Mouse (Mus musculus) liver, embryonic 13.5 days (tissue): ENCODE data around the gene Pycr1. TPM values are rescaled to one million over a fixed set of nuclear protein-coding genes. Genes with fewer than 3 reads are reported as not detected.

Source experiments
- ATAC-seq: fragments of 200-750 bp; cut with Nextera tagmentation; 2 replicates; pipeline ENCODE4 v1.8.0; 2017; ENCODE audit warnings: low read depth, mild to moderate bottlenecking, moderate number of reproducible peaks, moderate library complexity
- DNase-seq: peaks from one replicate; pipeline ENCODE4 v3.0.0; 2022
- H3K27ac ChIP-seq: fragments of 300-500 bp; sonication (generic); 2 replicates; pipeline ENCODE4 v1.5.1; 2015; ENCODE audit warnings: moderate library complexity, mild to moderate bottlenecking, inconsistent platforms
- H3K27me3 ChIP-seq: fragments of 300-500 bp; sonication (generic); 2 replicates; pipeline ENCODE4 v1.6.1; 2015; ENCODE audit warnings: mild to moderate bottlenecking, inconsistent platforms
- H3K36me3 ChIP-seq: fragments of 300-500 bp; sonication (generic); 2 replicates; pipeline ENCODE4 v1.6.1; 2015; ENCODE audit warnings: mild to moderate bottlenecking, inconsistent platforms
- H3K4me1 ChIP-seq: fragments of 300-500 bp; sonication (generic); replicated peaks from 2 replicates; pipeline ENCODE4 v1.6.1; 2015; ENCODE audit warnings: inconsistent platforms
- H3K4me2 ChIP-seq: fragments of 300-500 bp; sonication (generic); 2 replicates; pipeline ENCODE4 v1.6.1; 2015; ENCODE audit warnings: inconsistent platforms, mild to moderate bottlenecking, moderate library complexity
- H3K4me3 ChIP-seq: fragments of 300-500 bp; sonication (generic); replicated peaks from 2 replicates; pipeline ENCODE4 v1.5.1; 2015; ENCODE audit warnings: mild to moderate bottlenecking, inconsistent platforms
- H3K9ac ChIP-seq: fragments of 300-500 bp; sonication (generic); 2 replicates; pipeline ENCODE4 v1.6.1; 2015; ENCODE audit warnings: mild to moderate bottlenecking, inconsistent platforms
- H3K9me3 ChIP-seq: fragments of 300-500 bp; sonication (generic); replicated peaks from 2 replicates; pipeline ENCODE4 v1.6.1; 2016; ENCODE audit warnings: inconsistent platforms
- WGBS: fragments of 180-500 bp; shearing (Covaris S2); methylation state at CpG from one replicate; pipeline ENCODE4 v1.1.7; 2015; ENCODE audit not compliant: insufficient replicate concordance; 5-methylcytosine and 5-hydroxymethylcytosine counted together
- polyA plus RNA-seq: library from polyadenylated mRNA; unstranded; fragments of >200 nt; fragmentation: Nextera tagmentation; extraction: Ambion mirVana; gene quantifications from 2 replicates; pipeline ENCODE4 v1.2.1, GENCODE M21; 2015

Pycr1 gene
- polyA plus RNA-seq, 1 experiment from 2014 or later, result 6.0 TPM

DNA sequence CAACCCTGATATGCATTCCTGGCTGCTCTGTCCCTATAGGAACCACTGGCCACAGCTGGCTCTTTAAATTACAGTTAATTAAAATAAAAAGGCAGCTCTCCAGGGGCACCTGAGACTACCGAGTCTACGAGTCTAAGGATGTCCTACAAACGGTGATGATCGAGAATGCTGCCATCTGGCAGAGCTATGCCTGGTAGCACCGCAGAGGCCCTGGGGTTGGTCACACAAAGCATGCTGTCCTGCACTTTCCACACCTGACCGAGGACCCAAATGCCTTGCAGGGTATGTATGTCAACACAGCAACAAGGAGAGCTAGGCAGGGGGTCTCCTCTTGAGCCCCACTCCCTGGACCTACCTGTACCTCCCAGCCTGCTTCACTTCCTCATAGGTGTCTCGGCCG is 29.6 kb downstream of the Pycr1 start:
- ATAC-seq (no peak), DNase-seq (no peak)
- 81% methylated on average over 8 of the region's 8 CpGs for WGBS
- Histone ChIP-seq H3K4me3 (no peak overlapping the region), H3K27me3 (peaks cover 3% of the 10 kb centered on the region), H3K36me3 (peaks cover 75% of the 10 kb centered on the region), H3K4me1 (peaks cover 49% of the 10 kb centered on the region), H3K9ac (no peak overlapping the region), H3K4me2 (no peak overlapping the region), H3K27ac (peak overlapping the region; percentile 18; the same call in 1 of the 2 replicates), H3K9me3 (no peaks in the 10 kb centered on the region)

DNA sequence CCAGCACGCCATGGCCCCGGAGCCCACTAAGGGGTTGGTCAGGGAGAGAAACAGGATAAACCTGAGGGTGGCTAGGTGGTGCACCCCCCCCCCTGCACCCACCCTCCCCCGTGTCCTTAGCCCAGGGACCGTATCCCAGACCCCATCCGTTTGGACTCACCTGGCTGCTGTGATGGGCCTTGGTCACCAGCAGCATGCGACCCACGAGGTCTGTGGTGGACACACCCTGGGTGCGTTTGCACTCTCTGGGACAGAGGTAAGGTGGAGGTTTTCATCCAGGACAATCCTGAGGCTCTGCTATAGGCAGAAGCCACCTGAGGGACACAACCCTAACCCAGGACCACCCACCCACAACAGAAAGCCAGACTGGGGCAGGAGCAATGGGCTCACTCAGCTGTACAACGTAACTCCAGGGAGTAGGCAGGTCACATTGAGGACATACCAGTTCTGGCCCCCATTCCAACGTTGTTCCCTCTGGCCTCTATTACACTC is 30.0 kb downstream of the Pycr1 start:
- Histone ChIP-seq H3K27ac (peak overlapping the region; percentile 18; the same call in 1 of the 2 replicates), H3K4me3 (no peak overlapping the region), H3K9me3 (no peaks in the 10 kb centered on the region), H3K27me3 (peaks cover 8% of the 10 kb centered on the region), H3K4me1 (peaks cover 50% of the 10 kb centered on the region), H3K9ac (no peak overlapping the region), H3K4me2 (no peak overlapping the region), H3K36me3 (peaks cover 70% of the 10 kb centered on the region)
- DNase-seq (no peak), ATAC-seq (no peak)
- WGBS, result 80% methylated on average over 10 of the region's 10 CpGs

- Histone ChIP-seq H3K9me3 (no peaks in the 10 kb centered on the region), H3K27ac (no peak overlapping the region), H3K9ac (no peak overlapping the region), H3K27me3 (peaks cover 16% of the 10 kb centered on the region), H3K4me1 (peaks cover 51% of the 10 kb centered on the region), H3K36me3 (peaks cover 64% of the 10 kb centered on the region), H3K4me3 (no peak overlapping the region), H3K4me2 (no peak overlapping the region)
- ATAC-seq (peak; percentile 8; the same call in 1 of the 2 replicates), DNase-seq (peak; percentile 69)
- WGBS, result 37% methylated on average over 6 of the region's 6 CpGs
These were observed 30.8 kb downstream of the Pycr1 start for GRCm38 (mm10) chr11:120612763-120613162.

DNA sequence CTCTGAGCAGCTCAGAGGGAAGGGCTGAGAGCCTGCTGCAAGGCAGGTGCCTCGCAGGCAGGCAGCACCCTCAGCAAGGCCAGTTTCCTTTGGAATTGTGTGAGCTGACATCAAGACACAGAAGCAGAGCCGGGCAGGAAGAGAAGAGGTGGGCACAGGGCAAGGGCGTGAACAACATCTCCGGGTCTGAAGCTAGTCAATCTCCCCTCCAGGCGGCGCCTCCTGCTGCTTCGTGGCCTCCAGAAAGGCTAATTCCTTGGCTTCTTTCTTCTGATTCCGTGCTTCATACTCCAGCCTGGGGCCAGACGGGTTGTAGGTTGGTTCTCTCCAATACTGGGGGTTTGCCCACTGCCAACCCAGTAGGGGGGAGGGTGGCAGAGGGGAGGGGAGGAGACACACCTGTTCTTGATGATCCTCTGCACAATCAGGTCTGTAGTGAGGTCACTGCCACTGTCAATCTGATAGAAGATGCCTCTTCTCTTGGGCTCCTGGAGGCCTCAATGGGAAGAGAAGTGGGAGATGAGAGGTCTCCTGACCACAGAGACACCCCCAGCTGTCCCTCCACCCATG is 33.0 kb downstream of the Pycr1 start:
- Histone ChIP-seq H3K27me3 (peaks cover 18% of the 10 kb centered on the region), H3K4me2 (no peak overlapping the region), H3K9ac (no peak overlapping the region), H3K4me3 (no peak overlapping the region), H3K36me3 (peaks cover 75% of the 10 kb centered on the region), H3K9me3 (no peaks in the 10 kb centered on the region), H3K27ac (no peak overlapping the region), H3K4me1 (peaks cover 44% of the 10 kb centered on the region)
- no peak for ATAC-seq
- WGBS, result 86% methylated on average over 9 of the region's 9 CpGs
- DNase-seq, result no peak

GRCm38 (mm10) chr11:120609250-120609649 is 34.3 kb downstream of the Pycr1 start:
- Histone ChIP-seq H3K27me3 (peaks cover 18% of the 10 kb centered on the region), H3K4me3 (0 out of 2 replicates have a peak overlapping the region, but pooled peaks have one; percentile 43), H3K9ac (peak overlapping the region; percentile 55), H3K36me3 (peaks cover 76% of the 10 kb centered on the region), H3K9me3 (no peaks in the 10 kb centered on the region), H3K27ac (peak overlapping the region; percentile 70; the same call in 1 of the 2 replicates), H3K4me2 (peak overlapping the region; percentile 60), H3K4me1 (peaks cover 43% of the 10 kb centered on the region)
- ATAC-seq, result peak; percentile 71
- no peak for DNase-seq
- 22% methylated on average over 7 of the region's 8 CpGs for WGBS

- no peak for DNase-seq
- WGBS, result 23% methylated on average over 45 of the region's 45 CpGs
- H3K36me3 ChIP-seq, result peaks cover 74% of the 10 kb centered on the region
These were observed 35.1 kb downstream of the Pycr1 start, which contains the start of gene Npb for GRCm38 (mm10) chr11:120608241-120609034. Gene Npb, plus strand, starts transcription at chr11:120608477.

GRCm38 (mm10) chr11:120606764-120607163 is 36.8 kb downstream of the Pycr1 start:
- peaks cover 74% of the 10 kb centered on the region for H3K36me3 ChIP-seq
- H3K4me3 ChIP-seq, result no peak overlapping the region
- H3K27ac ChIP-seq, result no peak overlapping the region
- DNase-seq (no peak), ATAC-seq (no peak)
- H3K9me3 ChIP-seq, result no peaks in the 10 kb centered on the region
- peaks cover 63% of the 10 kb centered on the region for H3K4me1 ChIP-seq
- H3K9ac ChIP-seq, result no peak overlapping the region
- 76% methylated on average over 4 of the region's 4 CpGs for WGBS
- H3K27me3 ChIP-seq, result peaks cover 18% of the 10 kb centered on the region
- no peak overlapping the region for H3K4me2 ChIP-seq

More at GRCm38 (mm10) chr11:120608241-120609034, 35.1 kb downstream of the Pycr1 start, which contains the start of gene Npb:
- peak within 1 kb of the TSS; percentile 60 for H3K4me2 ChIP-seq
- no peaks in the 10 kb centered on the region for H3K9me3 ChIP-seq
- H3K4me1 ChIP-seq, result peaks cover 51% of the 10 kb centered on the region
- peak within 1 kb of the TSS; percentile 43 for H3K4me3 ChIP-seq
- peak within 1 kb of the TSS; percentile 70 for H3K27ac ChIP-seq
- no peak for ATAC-seq
- H3K27me3 ChIP-seq, result peaks cover 18% of the 10 kb centered on the region
- H3K9ac ChIP-seq, result peak within 1 kb of the TSS; percentile 55

GRCm38 (mm10) chr11:120605667-120606066 is 37.9 kb downstream of the Pycr1 start:
- peaks cover 70% of the 10 kb centered on the region for H3K36me3 ChIP-seq
- H3K9ac ChIP-seq, result no peak overlapping the region
- H3K9me3 ChIP-seq, result no peaks in the 10 kb centered on the region
- ATAC-seq, result no peak
- H3K4me3 ChIP-seq, result no peak overlapping the region
- H3K27me3 ChIP-seq, result peaks cover 18% of the 10 kb centered on the region
- no peak overlapping the region for H3K4me2 ChIP-seq
- DNase-seq, result no peak
- WGBS, result 80% methylated on average over 7 of the region's 7 CpGs
- no peak overlapping the region; the same call in 1 of the 2 replicates for H3K27ac ChIP-seq
- peaks cover 70% of the 10 kb centered on the region for H3K4me1 ChIP-seq

DNA sequence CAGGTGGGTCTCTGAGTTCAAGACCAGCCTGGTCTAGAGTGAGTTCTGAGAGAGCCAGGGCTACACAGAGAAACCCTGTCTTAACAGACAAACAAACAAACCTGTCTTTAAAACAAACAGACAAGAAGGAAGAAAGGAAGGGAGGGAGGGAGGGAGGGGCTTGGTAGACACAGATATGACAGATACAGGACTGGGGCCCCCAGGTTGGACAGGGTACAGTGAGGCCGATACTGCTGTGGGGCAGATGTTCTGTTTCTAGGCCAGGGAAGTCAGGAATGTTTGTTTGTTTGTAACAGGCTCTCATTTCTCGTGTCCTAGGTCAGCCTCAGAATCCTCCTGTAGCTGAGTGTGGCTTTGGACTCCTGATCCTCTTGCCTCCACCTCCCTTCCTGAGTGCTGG is 40.0 kb downstream of the Pycr1 start:
- Histone ChIP-seq H3K4me3 (peak overlapping the region; percentile 12), H3K9ac (peak overlapping the region; percentile 49), H3K4me2 (peak overlapping the region; percentile 56), H3K36me3 (peaks cover 63% of the 10 kb centered on the region), H3K27me3 (peaks cover 10% of the 10 kb centered on the region), H3K9me3 (no peaks in the 10 kb centered on the region), H3K4me1 (peaks cover 78% of the 10 kb centered on the region), H3K27ac (peak overlapping the region; percentile 64)
- ATAC-seq (peak; percentile 81), DNase-seq (no peak)
- WGBS, result 32% methylated on average over 2 of the region's 2 CpGs

- Histone ChIP-seq H3K27me3 (no peaks in the 10 kb centered on the region), H3K4me3 (no peak overlapping the region), H3K9ac (peak overlapping the region; percentile 99; the same call in 1 of the 2 replicates), H3K4me1 (peaks cover 79% of the 10 kb centered on the region), H3K36me3 (peaks cover 66% of the 10 kb centered on the region), H3K9me3 (no peaks in the 10 kb centered on the region), H3K27ac (no peak overlapping the region), H3K4me2 (0 out of 2 replicates have a peak overlapping the region, but pooled peaks have one; percentile 12)
- WGBS, result 81% methylated on average over 3 of the region's 3 CpGs
- ATAC-seq (no peak), DNase-seq (no peak)
These were observed 42.9 kb downstream of the Pycr1 start for GRCm38 (mm10) chr11:120600716-120601115.

DNA sequence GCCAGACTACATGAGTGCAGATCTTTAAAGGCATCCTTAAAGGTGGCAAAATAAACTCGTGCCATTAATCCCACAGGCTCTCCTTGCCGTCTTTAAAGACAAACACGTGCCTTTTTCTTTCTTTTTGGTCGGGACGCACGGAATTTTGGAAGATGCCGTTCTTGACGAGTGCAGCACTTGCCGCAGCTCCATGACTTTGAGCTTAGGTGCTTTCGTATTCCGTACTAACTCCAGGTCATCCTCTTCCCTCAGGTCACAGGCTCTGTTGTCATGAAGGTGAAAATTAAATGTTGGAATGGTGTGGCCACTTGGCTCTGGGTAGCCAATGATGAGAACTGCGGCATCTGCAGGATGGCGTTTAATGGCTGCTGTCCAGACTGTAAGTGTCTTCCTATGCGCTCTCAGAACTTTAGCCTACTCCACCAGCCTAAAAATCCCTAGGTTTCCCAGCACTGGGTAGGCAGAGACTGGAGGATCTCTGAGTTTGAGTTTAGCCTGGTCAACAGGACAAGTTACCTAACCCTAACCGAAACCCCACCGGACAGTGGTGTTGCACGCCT is 44.5 kb downstream of the Pycr1 start:
- H3K4me1 ChIP-seq, result peaks cover 85% of the 10 kb centered on the region
- H3K27me3 ChIP-seq, result no peaks in the 10 kb centered on the region
- peak overlapping the region; percentile 98 for H3K4me2 ChIP-seq
- peak overlapping the region; percentile 99 for H3K4me3 ChIP-seq
- no peaks in the 10 kb centered on the region for H3K9me3 ChIP-seq
- 43% methylated on average over 17 of the region's 17 CpGs for WGBS
- DNase-seq (no peak), ATAC-seq (no peak)
- H3K9ac ChIP-seq, result peak overlapping the region; percentile 99
- peaks cover 66% of the 10 kb centered on the region for H3K36me3 ChIP-seq
- H3K27ac ChIP-seq, result peak overlapping the region; percentile 95
